Mouse (Mus musculus): ENCODE results near the gene Il33.

DNA sequence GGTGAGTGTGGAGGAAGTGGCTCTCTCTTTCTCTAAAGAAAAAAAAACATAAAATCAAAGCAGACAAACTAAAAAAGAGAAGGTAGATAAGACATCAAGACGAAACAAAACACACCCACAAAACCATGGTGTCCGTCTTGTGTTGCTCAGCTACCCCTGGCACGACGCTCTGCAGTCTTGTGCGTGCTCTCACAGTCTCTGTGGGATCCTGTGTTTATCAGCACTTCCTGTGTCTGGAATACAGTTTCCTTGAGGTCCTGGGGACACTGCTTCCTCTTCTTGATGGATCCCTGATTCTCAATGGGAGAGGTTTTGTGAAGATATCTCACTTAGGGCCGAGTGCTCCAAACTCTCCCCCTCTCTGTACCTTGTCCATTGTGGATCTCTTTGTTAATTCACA lies 36.9 kb downstream of the Il33 start:
- TF ChIP-seq CTCF (IDR thresholded peaks at IDR 0.05; ENCODE audit: low read depth, low read length): no peak
- no peak for TF ChIP-seq POLR2A (IDR thresholded peaks at IDR 0.05; ENCODE audit: extremely low read depth, insufficient read depth, low read length)
